ENCODE assay signal across 9 mouse cellular contexts in genomic region chr11:96969280-96969722, GRCm38 (mm10). TPM values are rescaled to one million over a fixed set of nuclear protein-coding genes. Genes with fewer than 3 reads are reported as not detected.
A peak's percentile ranks its signal among the peaks of the same experiment; 100 is the strongest.
DNase-seq lines count a peak whose midpoint lies in the region; ATAC-seq lines count a peak whose summit lies in the region.
"Had no signal": no experiment of that assay in that cellular context is flagged by ENCODE, and none has a peak within 500 bp of the region (broad histone marks: within the 10 kb centered on the region; RNA-seq: fewer than 3 reads in every experiment).

No protein-coding gene starts in this region.

- peak overlapping the region; percentile 64 for H3K9ac ChIP-seq in liver, embryonic 13.5 days
- no peak overlapping the region for H3K9ac ChIP-seq in forebrain, embryonic 11.5 days (ENCODE audit: low read length)

- H3K4me1 ChIP-seq in heart, embryonic 10.5 days: peaks cover 78% of the 10 kb centered on the region
- peaks cover 92% of the 10 kb centered on the region for H3K4me1 ChIP-seq in liver, embryonic 13.5 days (replicated peaks)
- 0 out of 2 replicates have a peak, but pooled peaks cover 2% of the 10 kb centered on the region for H3K4me1 ChIP-seq in forebrain, embryonic 11.5 days (replicated peaks; ENCODE audit: control insufficient read depth, insufficient read depth, low read length)

- no peaks in the 10 kb centered on the region for H3K9me3 ChIP-seq in heart, embryonic 10.5 days
- H3K9me3 ChIP-seq in liver, embryonic 13.5 days (replicated peaks): no peaks in the 10 kb centered on the region
- H3K9me3 ChIP-seq in forebrain, embryonic 11.5 days (ENCODE audit: control insufficient read depth, low read length): no peaks in the 10 kb centered on the region

- H3K27ac ChIP-seq in heart, embryonic 10.5 days: peak overlapping the region; percentile 91
- peak overlapping the region; percentile 88 for H3K27ac ChIP-seq in liver, embryonic 13.5 days
- no peak overlapping the region for H3K27ac ChIP-seq in forebrain, embryonic 11.5 days (ENCODE audit: low read depth, low read length)

- peak; percentile 72 for ATAC-seq in liver, embryonic 13.5 days (ENCODE audit: low read depth)
- no peak for ATAC-seq in forebrain, embryonic 11.5 days (replicated peaks; ENCODE audit: low FRiP score)

- no peaks in the 10 kb centered on the region for H3K27me3 ChIP-seq in heart, embryonic 10.5 days (ENCODE audit: insufficient read depth, poor library complexity, severe bottlenecking)
- H3K27me3 ChIP-seq in liver, embryonic 13.5 days: no peaks in the 10 kb centered on the region
- no peaks in the 10 kb centered on the region for H3K27me3 ChIP-seq in forebrain, embryonic 11.5 days (ENCODE audit: control insufficient read depth, insufficient read depth, low read length)
- H3K27me3 ChIP-seq: Patski had no signal

- 29% methylated on average over 5 of the region's 5 CpGs for WGBS in heart, embryonic 10.5 days
- WGBS in liver, embryonic 13.5 days (ENCODE audit: insufficient replicate concordance): 38% methylated on average over 5 of the region's 5 CpGs
- WGBS in forebrain, embryonic 11.5 days: 78% methylated on average over 5 of the region's 5 CpGs

- DNase-seq in gastrocnemius, postnatal 10 days: peak; percentile 25
- no peak for DNase-seq in gastrocnemius, postnatal 4 days (ENCODE audit: low spot score in 2 of 2)
- peak; percentile 35 for DNase-seq in NIH3T3 (ENCODE audit: low read depth)
- DNase-seq in heart, embryonic 10.5 days (ENCODE audit: low spot score): no peak
- DNase-seq in liver, embryonic 13.5 days: peak; percentile 55
- DNase-seq in ovary, adult 18-20 months (ENCODE audit: low spot score): no peak
- DNase-seq in spleen, postnatal 36 days (ENCODE audit: low spot score in 2 of 2): no peak
- DNase-seq in forebrain, embryonic 11.5 days (ENCODE audit: low spot score): no peak

- no peaks in the 10 kb centered on the region for H3K36me3 ChIP-seq in heart, embryonic 10.5 days
- peaks cover 24% of the 10 kb centered on the region for H3K36me3 ChIP-seq in liver, embryonic 13.5 days
- no peaks in the 10 kb centered on the region for H3K36me3 ChIP-seq in forebrain, embryonic 11.5 days (ENCODE audit: control insufficient read depth, insufficient read depth, low read length)

- H3K4me3 ChIP-seq in heart, embryonic 10.5 days: peak overlapping the region; percentile 46
- peak overlapping the region; percentile 32 for H3K4me3 ChIP-seq in liver, embryonic 13.5 days (replicated peaks)
- H3K4me3 ChIP-seq in forebrain, embryonic 11.5 days (ENCODE audit: low read depth, low read length): no peak overlapping the region

- H3K4me2 ChIP-seq in liver, embryonic 13.5 days: peak overlapping the region; percentile 64
- no peak overlapping the region for H3K4me2 ChIP-seq in forebrain, embryonic 11.5 days (ENCODE audit: low read depth, low read length, severe bottlenecking)

RNA-seq across cellular contexts. Expression of gene Sp2, which starts 13.5 kb away (rescaled TPM):
- total RNA-seq in gastrocnemius, postnatal 10 days (2021): 10 to 100 TPM; 15.2 to 15.9 TPM
- 10 to 100 TPM; 15.1 to 16.5 TPM for total RNA-seq in gastrocnemius, postnatal 4 days (2021)
- 20.1 and 21.9 TPM in 2 replicates for polyA plus RNA-seq in heart, embryonic 10.5 days (2016; fragmentation: Nextera tagmentation; extraction: Ambion mirVana)
- 13.0 and 15.3 TPM in 2 replicates for polyA plus RNA-seq in liver, embryonic 13.5 days (2015; fragmentation: Nextera tagmentation; extraction: Ambion mirVana)
- polyA plus RNA-seq in forebrain, embryonic 11.5 days (2014; fragmentation: Nextera tagmentation; extraction: Ambion mirVana): 30.9 and 31.0 TPM in 2 replicates

RNA-seq across cellular contexts. Expression of gene Pnpo, which starts 25.5 kb away (rescaled TPM):
- 1 to 10 TPM; 8.4 to 9.4 TPM for total RNA-seq in gastrocnemius, postnatal 10 days (2021)
- total RNA-seq in gastrocnemius, postnatal 4 days (2021): 1 to 10 TPM; 8.2 to 8.3 TPM
- polyA plus RNA-seq in heart, embryonic 10.5 days (2016; fragmentation: Nextera tagmentation; extraction: Ambion mirVana): 69.3 and 72.6 TPM in 2 replicates
- 652 and 660 TPM in 2 replicates for polyA plus RNA-seq in liver, embryonic 13.5 days (2015; fragmentation: Nextera tagmentation; extraction: Ambion mirVana)
- 24.8 and 28.8 TPM in 2 replicates for polyA plus RNA-seq in forebrain, embryonic 11.5 days (2014; fragmentation: Nextera tagmentation; extraction: Ambion mirVana)

RNA-seq across cellular contexts. Expression of gene Prr15l, which starts 41.4 kb away (rescaled TPM):
- not detected for total RNA-seq in gastrocnemius, postnatal 10 days (2021)
- total RNA-seq in gastrocnemius, postnatal 4 days (2021): not detected
- polyA plus RNA-seq in heart, embryonic 10.5 days (2016; fragmentation: Nextera tagmentation; extraction: Ambion mirVana): 0.90 and 1.5 TPM in 2 replicates
- 4.4 and 5.2 TPM in 2 replicates for polyA plus RNA-seq in liver, embryonic 13.5 days (2015; fragmentation: Nextera tagmentation; extraction: Ambion mirVana)
- polyA plus RNA-seq in forebrain, embryonic 11.5 days (2014; fragmentation: Nextera tagmentation; extraction: Ambion mirVana): 0.25 and 0.29 TPM in 2 replicates

RNA-seq across cellular contexts. Expression of gene Sp6, which starts 43.9 kb away (rescaled TPM):
- under 1 TPM; 0.21 to 0.77 TPM for total RNA-seq in gastrocnemius, postnatal 10 days (2021)
- total RNA-seq in gastrocnemius, postnatal 4 days (2021): under 1 TPM; 0.27 to 0.34 TPM
- 0.47 and 2.3 TPM in 2 replicates for polyA plus RNA-seq in heart, embryonic 10.5 days (2016; fragmentation: Nextera tagmentation; extraction: Ambion mirVana)
- 0.05 and 0.08 TPM in 2 replicates for polyA plus RNA-seq in liver, embryonic 13.5 days (2015; fragmentation: Nextera tagmentation; extraction: Ambion mirVana)
- 0.17 TPM in 1 of 2 replicates, not detected in the other for polyA plus RNA-seq in forebrain, embryonic 11.5 days (2014; fragmentation: Nextera tagmentation; extraction: Ambion mirVana)

RNA-seq across cellular contexts. Expression of gene Cdk5rap3, which starts 53.0 kb away (rescaled TPM):
- total RNA-seq in gastrocnemius, postnatal 10 days (2021): 10 to 100 TPM; 30.0 to 39.3 TPM
- total RNA-seq in gastrocnemius, postnatal 4 days (2021): 10 to 100 TPM; 39.2 to 45.1 TPM
- polyA plus RNA-seq in heart, embryonic 10.5 days (2016; fragmentation: Nextera tagmentation; extraction: Ambion mirVana): 68.3 and 84.3 TPM in 2 replicates
- 39.6 and 44.4 TPM in 2 replicates for polyA plus RNA-seq in liver, embryonic 13.5 days (2015; fragmentation: Nextera tagmentation; extraction: Ambion mirVana)
- polyA plus RNA-seq in forebrain, embryonic 11.5 days (2014; fragmentation: Nextera tagmentation; extraction: Ambion mirVana): 83.4 and 94.0 TPM in 2 replicates

Comparison
In these comparisons a context has a peak if more than half of its experiments do, and no peak if none do; other contexts are left out.
1. DNase-seq: peak in gastrocnemius, postnatal 10 days (single experiment), NIH3T3 (single experiment) and liver, embryonic 13.5 days (single experiment); none in gastrocnemius, postnatal 4 days (0 of 2), heart, embryonic 10.5 days (single experiment), ovary, adult 18-20 months (single experiment), spleen, postnatal 36 days (0 of 2) and forebrain, embryonic 11.5 days (single experiment).